Mouse (Mus musculus): ENCODE results near the gene Prdm10.
A peak's percentile ranks its signal among the peaks of the same experiment; 100 is the strongest.

DNA sequence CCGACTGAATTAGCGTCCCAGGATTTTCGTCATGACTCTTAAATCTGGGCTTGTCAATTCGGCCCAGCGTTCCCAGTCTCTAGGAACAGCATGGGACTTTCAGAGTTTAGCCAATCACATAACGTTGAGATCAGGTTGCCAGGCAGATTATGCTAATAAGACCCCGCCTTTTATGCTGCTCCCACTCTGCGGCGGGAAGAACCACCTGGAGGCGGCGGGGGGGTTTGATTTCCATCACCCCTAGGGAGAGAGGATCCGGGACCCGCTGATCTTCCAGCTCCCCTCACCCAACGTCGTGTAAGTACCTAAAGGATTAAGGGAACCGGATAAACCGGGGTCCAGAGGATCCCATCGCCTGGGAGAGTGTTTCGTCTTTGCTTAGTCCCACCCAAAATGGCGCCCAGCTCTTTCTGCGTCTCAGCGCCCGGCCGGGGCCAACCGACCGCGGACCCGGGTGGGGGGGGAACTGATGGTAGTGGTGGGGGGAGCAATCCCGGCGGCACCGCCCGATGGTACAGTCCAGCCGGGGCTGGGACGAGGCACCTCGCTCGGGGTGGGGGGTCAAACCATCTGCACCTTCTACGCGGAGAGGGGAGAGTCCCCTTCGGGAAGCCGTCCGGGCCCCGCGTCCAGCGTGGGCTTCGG lies at the start of gene Prdm10:
- TF ChIP-seq CTCF (IDR thresholded peaks at IDR 0.05; ENCODE audit: borderline replicate concordance, extremely low read depth, insufficient read depth, insufficient read length) (no peak), POLR2A (IDR thresholded peaks at IDR 0.05; ENCODE audit: borderline replicate concordance, extremely low read depth, insufficient read depth, insufficient read length, poor library complexity, severe bottlenecking) (peak; percentile 61; the same call in 1 of the 2 replicates)

Measured in brain, embryonic 14.5 days (tissue).